Mouse (Mus musculus): ENCODE results near the gene Mylk3. TPM values are rescaled to one million over a fixed set of nuclear protein-coding genes. Genes with fewer than 3 reads are reported as not detected.

Gene Mylk3
- polyA plus RNA-seq, 1 experiment from 2014 or later = 1.9 TPM

GRCm38 (mm10) chr8:85301941-85302340 lies 84.2 kb downstream of the Mylk3 start:
- H3K9ac ChIP-seq = no peak overlapping the region
- no peaks in the 10 kb centered on the region for H3K27me3 ChIP-seq
- 54% methylated on average over 1 of the region's 1 CpGs for WGBS
- peaks cover 29% of the 10 kb centered on the region for H3K4me1 ChIP-seq
- peaks cover 32% of the 10 kb centered on the region for H3K36me3 ChIP-seq
- H3K4me3 ChIP-seq = no peak overlapping the region
- H3K4me2 ChIP-seq (replicated peaks) = no peak overlapping the region
- no peak overlapping the region for H3K27ac ChIP-seq
- no peaks in the 10 kb centered on the region for H3K9me3 ChIP-seq (replicated peaks)
- no peak for ATAC-seq (ENCODE audit: low FRiP score)

GRCm38 (mm10) chr8:85299434-85300077 lies 86.6 kb downstream of the Mylk3 start, which contains the start of the genes Orc6 and Vps35:
Orc6 (plus strand) TSS chr8:85299632.
Vps35 (minus strand) TSS chr8:85299802.
- peak; percentile 98 for ATAC-seq (ENCODE audit: low FRiP score)
- peak within 1 kb of the TSS; percentile 84 for H3K4me2 ChIP-seq (replicated peaks)
- no peaks in the 10 kb centered on the region for H3K9me3 ChIP-seq (replicated peaks)
- under 1% methylated on average over 63 of the region's 63 CpGs for WGBS
- peak within 1 kb of the TSS; percentile 82 for H3K9ac ChIP-seq
- H3K4me1 ChIP-seq = peaks cover 29% of the 10 kb centered on the region
- H3K27me3 ChIP-seq = no peaks in the 10 kb centered on the region
- peak within 1 kb of the TSS; percentile 75 for H3K4me3 ChIP-seq
- peak within 1 kb of the TSS; percentile 96 for H3K27ac ChIP-seq
- peaks cover 14% of the 10 kb centered on the region for H3K36me3 ChIP-seq

GRCm38 (mm10) chr8:85298600-85299433 lies 87.3 kb downstream of the Mylk3 start:
- no peaks in the 10 kb centered on the region for H3K9me3 ChIP-seq (replicated peaks)
- ATAC-seq (ENCODE audit: low FRiP score) = peak; percentile 76
- H3K4me1 ChIP-seq = peaks cover 29% of the 10 kb centered on the region
- peak overlapping the region; percentile 96 for H3K27ac ChIP-seq
- H3K9ac ChIP-seq = peak overlapping the region; percentile 82
- H3K4me2 ChIP-seq (replicated peaks) = peak overlapping the region; percentile 84
- H3K4me3 ChIP-seq = peak overlapping the region; percentile 75
- under 1% methylated on average over 52 of the region's 53 CpGs for WGBS
- peaks cover 14% of the 10 kb centered on the region for H3K36me3 ChIP-seq
- H3K27me3 ChIP-seq = no peaks in the 10 kb centered on the region

GRCm38 (mm10) chr8:85286846-85287245 lies 99.3 kb downstream of the Mylk3 start:
- 96% methylated on average over 1 of the region's 1 CpGs for WGBS
- Histone ChIP-seq H3K36me3 (peaks cover 57% of the 10 kb centered on the region), H3K4me1 (no peaks in the 10 kb centered on the region), H3K9me3 (replicated peaks) (no peaks in the 10 kb centered on the region), H3K9ac (no peak overlapping the region), H3K27me3 (no peaks in the 10 kb centered on the region), H3K4me3 (no peak overlapping the region), H3K4me2 (replicated peaks) (no peak overlapping the region), H3K27ac (no peak overlapping the region)
- ATAC-seq (ENCODE audit: low FRiP score) = no peak

Other genes with a start within 250 kb of the Mylk3 start
- gene Cks1brt, start 234.4 kb downstream of the Mylk3 start, polyA plus RNA-seq (2016; fragmentation: Nextera tagmentation; extraction: Ambion mirVana) = 0.09 TPM in 1 of 2 replicates, not detected in the other
- not detected in 2 replicates for gene Olfr371, start 160.4 kb downstream of the Mylk3 start, polyA plus RNA-seq (2016; fragmentation: Nextera tagmentation; extraction: Ambion mirVana)
- gene Orc6, start 86.7 kb downstream of the Mylk3 start, polyA plus RNA-seq (2016; fragmentation: Nextera tagmentation; extraction: Ambion mirVana) = 82.1 and 86.0 TPM in 2 replicates
- 168 and 179 TPM in 2 replicates for gene Vps35, start 86.5 kb downstream of the Mylk3 start, polyA plus RNA-seq (2016; fragmentation: Nextera tagmentation; extraction: Ambion mirVana)
- 42.8 and 46.6 TPM in 2 replicates for gene 4921524J17Rik, start 46.5 kb upstream of the Mylk3 start, polyA plus RNA-seq (2016; fragmentation: Nextera tagmentation; extraction: Ambion mirVana)
- 44.4 and 44.8 TPM in 2 replicates for gene Gpt2, start 106.2 kb upstream of the Mylk3 start, polyA plus RNA-seq (2016; fragmentation: Nextera tagmentation; extraction: Ambion mirVana)
- 170 and 174 TPM in 2 replicates for gene Dnaja2, start 169.0 kb upstream of the Mylk3 start, polyA plus RNA-seq (2016; fragmentation: Nextera tagmentation; extraction: Ambion mirVana)